Mouse (Mus musculus) heart, postnatal 0 days (tissue): ENCODE results near the gene Znrf3. TPM values are rescaled to one million over a fixed set of nuclear protein-coding genes. Genes with fewer than 3 reads are reported as not detected.

Experiments used
- ATAC-seq: fragments of 200-750 bp; cut with Nextera tagmentation; 2 replicates; pipeline ENCODE4 v1.8.0; 2017; ENCODE audit warnings: low read depth, moderate number of reproducible peaks, moderate library complexity; ENCODE audit not compliant: insufficient read depth
- DNase-seq: peaks from one replicate; pipeline ENCODE4 v3.0.0-alpha.2; 2016; ENCODE audit warnings: low spot score
- H3K27ac ChIP-seq: fragments of 300-500 bp; sonication (generic); 2 replicates; pipeline ENCODE4 v1.5.1; 2014; ENCODE audit warnings: low read depth, mild to moderate bottlenecking
- H3K27me3 ChIP-seq: fragments of 300-500 bp; sonication (generic); 2 replicates; pipeline ENCODE4 v1.6.1; 2014; ENCODE audit warnings: low read length, mixed read lengths; ENCODE audit not compliant: control insufficient read depth, insufficient read depth
- H3K36me3 ChIP-seq: fragments of 300-500 bp; sonication (generic); replicated peaks from 2 replicates; pipeline ENCODE4 v1.6.1; 2014; ENCODE audit warnings: low read length, mixed read lengths; ENCODE audit not compliant: control insufficient read depth, insufficient read depth
- H3K4me1 ChIP-seq: fragments of 300-500 bp; sonication (generic); 2 replicates; pipeline ENCODE4 v1.6.1; 2014; ENCODE audit warnings: antibody characterized with exemption; ENCODE audit not compliant: control insufficient read depth, insufficient read depth
- H3K4me2 ChIP-seq: fragments of 300-500 bp; sonication (generic); 2 replicates; pipeline ENCODE4 v1.6.1; 2014; ENCODE audit warnings: low read depth, mild to moderate bottlenecking, low read length, moderate library complexity
- H3K4me3 ChIP-seq: fragments of 300-500 bp; sonication (generic); 2 replicates; pipeline ENCODE4 v1.5.1; 2014; ENCODE audit warnings: low read depth, low read length
- H3K9ac ChIP-seq: fragments of 300-500 bp; sonication (generic); replicated peaks from 2 replicates; pipeline ENCODE4 v1.6.1; 2014; ENCODE audit warnings: low read depth, low read length, mixed read lengths
- H3K9me3 ChIP-seq: fragments of 300-500 bp; sonication (generic); replicated peaks from 2 replicates; pipeline ENCODE4 v1.6.1; 2016; ENCODE audit warnings: low read length; ENCODE audit not compliant: control insufficient read depth
- CTCF ChIP-seq: IDR thresholded peaks from 2 replicates; pipeline ENCODE4 v1.5.1; 2016; ENCODE audit warnings: antibody characterized with exemption, control low read depth, low read depth
- EP300 ChIP-seq: IDR thresholded peaks from 2 replicates; pipeline ENCODE4 v1.6.1; 2016; ENCODE audit warnings: antibody characterized with exemption, low read depth
- WGBS: fragments of 180-500 bp; shearing (Covaris S2); extraction: QIAGEN DNeasy Blood & Tissue Kit; methylation state at CpG from one replicate; pipeline ENCODE4 v1.1.7; 2014; 5-methylcytosine and 5-hydroxymethylcytosine counted together
- polyA plus RNA-seq: library from polyadenylated mRNA; unstranded; fragments of >200 nt; fragmentation: Nextera tagmentation; extraction: Ambion mirVana; gene quantifications from 2 replicates; pipeline ENCODE4 v1.2.1, GENCODE M21; 2015
- total RNA-seq: library from RNA; depleted of rRNA; stranded (reverse); fragments of >200 nt; gene quantifications from 2 replicates; pipeline ENCODE4 v1.2.3, GENCODE M21; 2014; ENCODE audit warnings: low replicate concordance

Znrf3 gene
- total and polyA plus RNA-seq, 2 experiments from 2014 or later = 6.4 to 7.0 TPM

- TF ChIP-seq EP300 (no peak), CTCF (peak; percentile 83)
- no peak overlapping the region for H3K4me2 ChIP-seq
- H3K4me3 ChIP-seq = no peak overlapping the region
- DNase-seq (peak; percentile 39), ATAC-seq (no peak)
- no peak overlapping the region for H3K9ac ChIP-seq
- H3K9me3 ChIP-seq = no peaks in the 10 kb centered on the region
- H3K4me1 ChIP-seq = no peaks in the 10 kb centered on the region
- no peaks in the 10 kb centered on the region for H3K36me3 ChIP-seq
- no peak overlapping the region for H3K27ac ChIP-seq
- WGBS = 16% methylated on average over 5 of the region's 5 CpGs
- no peaks in the 10 kb centered on the region for H3K27me3 ChIP-seq
These were observed 29.5 kb upstream of the Znrf3 start for GRCm38 (mm10) chr11:5474130-5474529.

- no peak overlapping the region for H3K4me2 ChIP-seq
- no peak overlapping the region for H3K27ac ChIP-seq
- ATAC-seq (no peak), DNase-seq (no peak)
- no peak overlapping the region for H3K9ac ChIP-seq
- H3K27me3 ChIP-seq = no peaks in the 10 kb centered on the region
- no peak overlapping the region for H3K4me3 ChIP-seq
- no peak for TF ChIP-seq CTCF
- TF ChIP-seq EP300 = no peak
- no peaks in the 10 kb centered on the region for H3K4me1 ChIP-seq
- no peaks in the 10 kb centered on the region for H3K36me3 ChIP-seq
- WGBS = 85% methylated on average over 3 of the region's 3 CpGs
- H3K9me3 ChIP-seq = no peaks in the 10 kb centered on the region
These were observed 25.4 kb upstream of the Znrf3 start for GRCm38 (mm10) chr11:5470055-5470454.

GRCm38 (mm10) chr11:5469084-5469483 lies 24.4 kb upstream of the Znrf3 start:
- H3K9me3 ChIP-seq = no peaks in the 10 kb centered on the region
- no peaks in the 10 kb centered on the region for H3K4me1 ChIP-seq
- H3K4me3 ChIP-seq = no peak overlapping the region
- no peak overlapping the region for H3K27ac ChIP-seq
- 85% methylated on average over 3 of the region's 3 CpGs for WGBS
- no peaks in the 10 kb centered on the region for H3K27me3 ChIP-seq
- DNase-seq (no peak), ATAC-seq (no peak)
- H3K9ac ChIP-seq = no peak overlapping the region
- no peaks in the 10 kb centered on the region for H3K36me3 ChIP-seq
- no peak overlapping the region for H3K4me2 ChIP-seq
- TF ChIP-seq CTCF = peak; percentile 61
- TF ChIP-seq EP300 = no peak

GRCm38 (mm10) chr11:5468471-5468870 lies 23.8 kb upstream of the Znrf3 start:
- no peak for TF ChIP-seq CTCF
- no peaks in the 10 kb centered on the region for H3K36me3 ChIP-seq
- H3K4me2 ChIP-seq = no peak overlapping the region
- 51% methylated on average over 2 of the region's 2 CpGs for WGBS
- H3K9me3 ChIP-seq = 0 out of 2 replicates have a peak, but pooled peaks cover under 1% of the 10 kb centered on the region
- DNase-seq (no peak), ATAC-seq (no peak)
- H3K4me1 ChIP-seq = no peaks in the 10 kb centered on the region
- H3K9ac ChIP-seq = no peak overlapping the region
- H3K27ac ChIP-seq = no peak overlapping the region; the same call in 1 of the 2 replicates
- H3K27me3 ChIP-seq = no peaks in the 10 kb centered on the region
- no peak overlapping the region for H3K4me3 ChIP-seq

DNA sequence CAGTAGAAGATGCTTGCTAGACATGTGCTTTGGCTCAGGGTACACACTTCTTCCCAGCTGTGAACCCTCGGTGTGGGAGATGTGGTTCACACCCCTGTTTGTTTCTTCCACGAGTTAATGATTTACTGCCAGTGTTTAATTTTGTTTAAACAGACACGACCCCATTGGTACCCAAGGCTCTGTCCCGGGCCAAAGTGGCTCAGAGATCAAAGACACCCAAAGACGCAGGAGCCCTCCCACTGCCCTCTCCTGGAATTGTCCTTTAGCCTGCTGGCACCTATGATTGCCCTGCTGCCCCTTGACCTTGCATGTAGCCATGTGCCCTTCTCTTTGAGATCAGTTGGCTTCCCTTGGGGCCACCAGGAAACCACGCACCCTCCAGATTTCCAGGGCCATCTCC lies 7.3 kb upstream of the Znrf3 start:
- Histone ChIP-seq H3K27me3 (no peaks in the 10 kb centered on the region), H3K27ac (no peak overlapping the region), H3K9ac (no peak overlapping the region), H3K4me1 (no peaks in the 10 kb centered on the region), H3K9me3 (no peaks in the 10 kb centered on the region), H3K36me3 (no peaks in the 10 kb centered on the region), H3K4me2 (no peak overlapping the region), H3K4me3 (no peak overlapping the region)
- no peak for ATAC-seq
- WGBS = 69% methylated on average over 6 of the region's 6 CpGs
- no peak for TF ChIP-seq CTCF
- TF ChIP-seq EP300 = no peak
- DNase-seq = no peak

GRCm38 (mm10) chr11:5451341-5451740 lies 6.7 kb upstream of the Znrf3 start:
- Histone ChIP-seq H3K27me3 (no peaks in the 10 kb centered on the region), H3K36me3 (no peaks in the 10 kb centered on the region), H3K4me2 (no peak overlapping the region), H3K9ac (no peak overlapping the region), H3K27ac (no peak overlapping the region), H3K4me1 (no peaks in the 10 kb centered on the region), H3K9me3 (no peaks in the 10 kb centered on the region), H3K4me3 (no peak overlapping the region)
- 69% methylated on average over 4 of the region's 4 CpGs for whole genome bisulfite sequencing
- ATAC-seq (no peak), DNase-seq (no peak)
- TF ChIP-seq EP300 (no peak), CTCF (no peak)
